Mouse (Mus musculus) right cerebral cortex, postnatal 10 days (tissue): ENCODE results near the gene Klk11.

ENCODE experiments used
- DNase-seq, 2 experiments: peaks; one replicate each; pipeline ENCODE4 v3.0.0; 2021; ENCODE audit warnings: low spot score in 2 of 2

Gene Klk11

DNA sequence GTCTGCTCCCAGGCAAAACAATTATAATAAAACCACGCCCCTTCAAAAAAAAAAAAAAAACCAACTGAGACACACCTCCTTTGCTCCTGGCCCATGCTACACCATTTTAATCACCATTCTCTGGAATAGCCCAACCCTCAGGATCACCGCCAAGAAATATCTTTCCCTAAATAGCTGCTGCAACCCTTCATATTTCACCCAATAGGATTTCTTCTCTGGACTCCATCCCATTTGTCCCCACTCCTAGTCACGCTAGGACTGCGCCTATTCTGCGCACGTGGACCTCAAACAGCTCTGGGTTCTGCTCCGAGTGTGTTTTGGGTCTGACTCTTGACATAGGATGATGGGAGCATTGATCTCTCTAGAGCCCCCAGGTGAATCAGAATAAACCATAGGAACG is 22.0 kb downstream of the Klk11 start:
- no peak for DNase-seq

DNA sequence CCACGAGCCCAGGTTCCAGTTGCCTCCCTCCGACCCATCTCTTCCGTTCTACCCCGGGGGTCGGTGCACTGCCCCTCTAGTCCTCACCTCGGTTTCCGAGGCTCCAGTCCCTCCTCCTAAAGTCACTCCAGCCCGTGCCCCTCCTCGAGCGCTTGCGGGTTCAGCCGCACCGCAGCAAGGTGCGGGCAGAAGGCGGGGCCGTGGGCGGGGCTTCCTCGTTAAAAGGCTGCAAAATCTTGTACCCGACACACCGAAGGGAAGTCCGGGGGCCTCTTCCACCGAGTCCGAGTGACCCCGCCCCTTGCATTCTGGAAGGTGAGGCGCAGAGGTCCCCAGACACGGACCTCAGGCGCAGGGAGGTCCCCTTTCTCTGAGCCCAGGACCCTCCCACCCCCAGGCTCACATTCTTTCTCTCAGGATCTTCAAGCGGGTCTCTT is 22.9 kb downstream of the Klk11 start, which contains the start of gene Klk8:
Klk8 (plus strand) TSS at position 245 of the 437 bp plus-strand sequence.
- peak in 1 of 2 experiments; percentile 40 for DNase-seq

DNA sequence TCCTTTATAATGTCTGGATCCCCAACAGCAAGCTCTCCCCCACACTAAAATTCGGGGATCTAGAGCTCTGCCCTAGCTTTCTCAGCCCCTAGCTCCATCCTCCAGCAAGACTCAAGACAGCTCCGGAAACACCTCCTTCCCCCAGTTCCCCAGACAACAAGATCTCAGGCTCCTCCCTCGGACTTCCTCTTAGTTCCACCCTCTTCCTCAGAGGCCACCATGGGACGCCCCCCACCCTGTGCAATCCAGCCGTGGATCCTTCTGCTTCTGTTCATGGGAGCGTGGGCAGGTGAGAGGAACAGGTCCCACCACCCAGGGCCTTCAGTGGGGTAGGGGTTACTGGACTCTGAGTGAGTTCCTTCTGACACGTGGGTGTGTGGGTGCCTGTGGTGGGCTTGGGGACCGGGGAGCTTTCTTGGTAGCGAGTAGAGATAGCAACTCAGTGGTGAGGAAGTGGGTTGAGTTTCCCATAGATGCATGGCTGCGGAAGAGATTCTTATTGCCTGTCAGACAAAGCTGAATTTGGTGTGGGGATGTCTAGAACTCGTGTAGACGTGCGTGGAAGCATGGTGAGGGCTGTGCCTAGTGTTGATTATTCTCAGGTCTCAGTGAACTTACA is 23.5 kb downstream of the Klk11 start:
- DNase-seq: no peak

DNA sequence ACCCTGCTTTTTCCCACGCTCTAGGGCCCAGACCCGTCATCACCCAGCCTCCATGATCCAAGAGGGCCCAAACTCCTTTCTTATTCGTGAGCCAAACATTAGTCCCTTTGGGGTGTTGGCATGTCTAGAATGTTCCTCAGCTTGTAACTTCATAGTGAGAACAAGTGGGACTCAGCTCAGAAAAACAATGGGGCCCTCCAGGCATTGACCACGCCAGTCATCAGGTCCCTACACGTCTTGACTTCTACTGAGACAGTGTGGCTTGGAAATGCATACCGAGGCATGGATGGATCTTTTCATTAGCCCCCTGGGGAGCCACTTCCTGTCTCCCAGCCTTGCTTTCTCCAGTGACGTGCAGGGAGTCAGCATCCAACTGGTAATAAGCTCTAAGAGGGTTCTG is 25.5 kb downstream of the Klk11 start:
- DNase-seq: no peak

DNA sequence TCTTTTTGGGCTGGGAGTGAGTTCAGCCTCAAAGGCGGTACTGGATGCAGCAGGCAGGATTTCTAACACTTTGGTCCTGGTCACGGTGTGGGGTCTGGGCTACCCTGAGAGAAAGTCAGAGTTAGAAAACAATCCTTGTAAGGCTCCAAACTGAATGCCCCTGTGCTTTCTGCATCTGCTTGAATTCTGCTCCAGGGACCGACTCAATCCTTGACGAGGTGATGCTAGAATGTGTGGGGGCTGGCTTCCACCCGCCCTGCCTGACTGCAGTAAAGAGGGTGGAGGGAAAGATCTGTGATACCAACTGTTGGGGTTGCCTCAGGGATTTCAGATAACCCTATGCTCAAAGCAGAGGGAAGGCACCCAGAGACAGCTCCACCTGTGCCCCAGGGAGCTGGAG is 36.6 kb downstream of the Klk11 start, which contains the start of gene Klk7:
Klk7 (plus strand) TSS at position 301 of the 400 bp plus-strand sequence.
- no peak for DNase-seq

DNA sequence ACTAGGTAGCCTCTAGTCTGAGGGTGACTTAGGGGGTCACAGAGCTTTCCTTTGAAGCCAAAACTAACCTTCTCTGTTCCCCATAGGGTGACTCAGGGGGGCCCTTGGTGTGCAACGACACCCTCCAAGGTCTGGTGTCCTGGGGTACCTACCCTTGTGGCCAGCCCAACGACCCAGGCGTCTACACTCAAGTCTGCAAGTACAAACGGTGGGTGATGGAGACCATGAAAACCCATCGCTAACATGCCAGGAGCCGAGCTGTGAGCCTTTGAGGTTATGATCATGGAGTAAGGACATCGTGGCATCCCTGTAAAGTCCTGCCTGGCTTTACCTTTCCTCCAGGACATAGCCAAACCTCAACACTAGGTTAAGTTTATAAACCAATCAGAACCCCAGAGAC is 40.8 kb downstream of the Klk11 start:
- no peak for DNase-seq

DNA sequence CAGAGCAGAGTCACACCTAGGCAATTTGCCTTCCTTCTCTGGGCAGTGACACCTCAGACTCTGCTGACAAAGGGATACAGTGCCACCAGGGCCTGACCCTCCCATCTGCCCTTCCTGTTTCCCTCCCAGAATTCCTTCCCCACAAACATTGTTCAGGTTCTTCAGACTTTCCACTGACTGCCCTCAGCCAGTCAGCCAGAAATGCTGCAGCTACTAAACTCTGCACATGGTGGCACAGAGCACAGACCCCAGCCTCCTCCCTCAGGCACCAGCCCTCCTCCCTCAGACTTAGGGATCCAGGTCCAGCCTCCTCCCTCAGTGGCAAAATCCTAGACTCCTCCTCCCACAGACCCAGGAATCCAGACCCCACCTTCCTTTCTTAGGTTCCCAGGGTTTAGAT is 42.3 kb downstream of the Klk11 start:
- no peak for DNase-seq

DNA sequence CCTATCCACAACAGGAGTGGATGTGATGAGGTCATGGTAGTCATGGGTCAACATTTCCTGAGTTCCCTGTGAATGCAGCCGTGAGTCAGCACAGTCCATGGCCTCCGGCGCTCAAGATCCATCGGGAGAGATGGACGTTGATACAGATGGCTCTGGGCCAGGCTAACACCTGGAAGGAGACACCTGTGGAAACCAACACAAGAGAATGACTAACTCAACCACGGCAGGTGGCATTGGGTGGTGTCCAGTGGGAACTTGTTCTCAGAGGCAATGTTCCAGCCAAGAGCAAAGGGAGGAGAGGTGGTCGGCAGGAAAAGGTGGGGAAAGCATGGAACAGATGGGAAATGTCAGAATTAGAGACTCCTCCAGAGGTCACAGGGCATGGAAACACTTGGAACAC is 47.2 kb downstream of the Klk11 start:
- DNase-seq: no peak

DNA sequence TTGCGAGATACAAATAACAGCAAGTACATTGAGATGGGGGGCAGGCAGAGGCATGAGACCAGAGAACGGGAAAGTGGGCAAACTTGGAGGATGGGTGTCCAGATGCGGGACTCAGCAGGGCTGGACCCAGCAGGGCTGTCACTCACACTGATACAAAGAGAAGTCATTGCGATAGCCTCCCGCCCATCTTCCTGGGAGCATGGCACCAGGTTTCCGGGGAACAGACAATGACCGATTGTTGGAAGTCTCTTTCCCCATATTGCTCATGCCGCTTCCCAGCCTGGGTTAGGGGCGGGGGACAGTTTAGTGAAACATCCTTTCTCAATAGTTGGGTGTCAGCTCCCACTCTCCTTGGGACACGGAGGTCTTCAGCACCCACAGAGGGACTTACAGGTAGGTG is 49.8 kb downstream of the Klk11 start, which contains the start of gene Klk6:
Klk6 (plus strand) TSS at position 301 of the 400 bp plus-strand sequence.
- DNase-seq: no peak

DNA sequence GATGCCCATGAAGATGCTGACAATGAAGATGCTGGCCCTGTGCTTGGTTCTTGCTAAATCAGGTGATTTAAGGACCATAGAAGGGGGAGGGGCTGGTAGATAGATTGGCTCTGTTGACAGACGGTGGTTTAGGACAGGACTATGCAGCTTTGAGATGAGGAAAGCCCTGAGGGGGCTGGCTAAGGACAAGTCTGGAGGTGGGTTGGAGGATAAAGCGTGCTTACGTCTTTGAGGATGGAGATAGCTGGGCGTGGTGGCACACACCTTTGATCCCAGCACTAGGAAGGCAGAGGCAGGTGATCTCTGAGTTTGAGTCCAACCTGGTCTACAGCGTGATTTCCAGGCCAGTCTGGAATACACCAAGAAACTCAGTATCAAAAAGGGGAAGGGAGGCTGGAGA is 51.7 kb downstream of the Klk11 start:
- DNase-seq: no peak

DNA sequence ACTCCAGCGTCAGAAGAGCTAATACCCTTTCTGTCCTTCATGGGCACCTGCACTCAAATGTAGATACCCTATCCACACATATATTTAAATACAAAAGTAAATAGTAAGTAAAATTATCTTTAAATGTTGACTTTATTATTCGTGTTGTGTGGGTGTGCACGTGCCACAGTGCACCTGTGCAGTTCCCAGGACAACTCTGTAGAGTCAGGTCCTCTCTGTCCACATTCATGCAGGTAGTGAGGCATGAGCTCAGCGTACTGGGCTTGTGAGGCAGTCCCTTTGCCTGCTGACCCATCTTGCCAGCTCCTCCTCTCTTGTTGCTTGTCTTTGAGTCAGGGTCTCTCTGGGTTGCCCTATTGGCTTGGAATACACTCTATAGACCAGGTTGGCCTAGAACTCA is 53.3 kb downstream of the Klk11 start:
- no peak for DNase-seq
